Mouse (Mus musculus): Measurements from ENCODE around the gene Gm20517.

DNA sequence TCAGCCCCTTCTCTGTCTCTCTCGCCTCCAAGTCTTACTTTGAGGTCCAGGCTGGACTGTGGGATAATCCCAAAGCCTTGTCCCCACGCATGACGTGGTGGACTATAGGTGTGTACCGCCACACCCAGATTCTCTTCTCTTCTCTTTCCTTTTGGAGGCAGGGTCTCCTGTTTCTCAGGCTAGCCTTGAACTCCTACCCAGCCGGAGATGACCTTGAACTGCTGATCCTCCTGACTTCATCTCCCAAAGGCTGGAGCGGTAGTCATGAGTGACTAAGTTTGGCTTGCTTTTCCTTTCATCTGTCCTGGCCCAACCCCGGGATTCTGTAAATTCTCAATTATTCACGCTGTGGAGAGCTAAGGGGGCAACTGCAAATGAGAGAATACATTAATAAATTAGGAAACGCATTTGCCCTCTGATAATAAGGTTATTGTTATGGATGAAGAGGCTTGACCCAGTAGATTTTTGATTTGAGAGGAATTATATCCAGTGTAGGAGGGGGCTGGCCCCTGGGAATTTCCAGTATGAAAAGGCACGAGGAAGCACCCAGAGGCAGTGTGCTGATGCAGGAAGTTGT, 42.4 kb upstream of the Gm20517 start:
- TF ChIP-seq CTCF (IDR thresholded peaks at IDR 0.05; ENCODE audit: control insufficient read depth, insufficient read depth, insufficient read length) = no peak
- no peak for TF ChIP-seq USF1 (IDR thresholded peaks at IDR 0.05; ENCODE audit: low read depth)
- no peak for TF ChIP-seq MAX (IDR thresholded peaks at IDR 0.05)
- TF ChIP-seq MYOD1 (IDR thresholded peaks at IDR 0.05; ENCODE audit: control insufficient read depth, insufficient read length, low read depth) = no peak
- no peak for TF ChIP-seq MYOG (IDR thresholded peaks at IDR 0.05; ENCODE audit: control insufficient read depth, extremely low read depth, insufficient read length)

All from C2C12 (cell line).